Mouse (Mus musculus): ENCODE measurements around the gene Trim66. TPM values are rescaled to one million over a fixed set of nuclear protein-coding genes. Genes with fewer than 3 reads are reported as not detected.

The Trim66 gene
- polyA plus RNA-seq, 1 experiment from 2014 or later = 0.43 TPM

GRCm38 (mm10) chr7:109527536-109527935 lies 19.6 kb upstream of the Trim66 start:
- Histone ChIP-seq H3K9ac (replicated peaks; ENCODE audit: low read length) (no peak overlapping the region), H3K4me3 (ENCODE audit: low read depth, low read length) (no peak overlapping the region), H3K4me1 (ENCODE audit: control insufficient read depth, insufficient read depth, low read length) (no peaks in the 10 kb centered on the region), H3K36me3 (replicated peaks; ENCODE audit: control insufficient read depth, insufficient read depth, low read depth, low read length) (peaks cover 4% of the 10 kb centered on the region), H3K27me3 (ENCODE audit: control insufficient read depth, insufficient read depth, low read length) (no peaks in the 10 kb centered on the region), H3K4me2 (ENCODE audit: low read depth, low read length) (no peak overlapping the region), H3K9me3 (replicated peaks; ENCODE audit: control insufficient read depth, low read length) (no peaks in the 10 kb centered on the region), H3K27ac (replicated peaks; ENCODE audit: low read depth, low read length) (no peak overlapping the region)
- ATAC-seq (replicated peaks; ENCODE audit: insufficient number of reproducible peaks, low FRiP score, low TSS enrichment, low read depth) = no peak
- WGBS = 76% methylated on average over 3 of the region's 3 CpGs
- DNase-seq (ENCODE audit: low spot score) = no peak

- ATAC-seq (replicated peaks; ENCODE audit: insufficient number of reproducible peaks, low FRiP score, low TSS enrichment, low read depth) (no peak), DNase-seq (ENCODE audit: low spot score) (no peak)
- no peaks in the 10 kb centered on the region; the same call in 1 of the 2 replicates for H3K4me1 ChIP-seq (ENCODE audit: control insufficient read depth, insufficient read depth, low read length)
- H3K9me3 ChIP-seq (replicated peaks; ENCODE audit: control insufficient read depth, low read length) = no peaks in the 10 kb centered on the region
- 82% methylated on average over 16 of the region's 16 CpGs for WGBS
- no peak overlapping the region for H3K4me3 ChIP-seq (ENCODE audit: low read depth, low read length)
- H3K9ac ChIP-seq (replicated peaks; ENCODE audit: low read length) = no peak overlapping the region
- H3K36me3 ChIP-seq (replicated peaks; ENCODE audit: control insufficient read depth, insufficient read depth, low read depth, low read length) = peaks cover 8% of the 10 kb centered on the region
- H3K4me2 ChIP-seq (ENCODE audit: low read depth, low read length) = no peak overlapping the region
- H3K27ac ChIP-seq (replicated peaks; ENCODE audit: low read depth, low read length) = no peak overlapping the region
- H3K27me3 ChIP-seq (ENCODE audit: control insufficient read depth, insufficient read depth, low read length) = no peaks in the 10 kb centered on the region
These were observed 18.1 kb upstream of the Trim66 start for GRCm38 (mm10) chr7:109525740-109526663.

GRCm38 (mm10) chr7:109524763-109525162 lies 16.8 kb upstream of the Trim66 start:
- ATAC-seq (replicated peaks; ENCODE audit: insufficient number of reproducible peaks, low FRiP score, low TSS enrichment, low read depth) (no peak), DNase-seq (ENCODE audit: low spot score) (no peak)
- Histone ChIP-seq H3K36me3 (replicated peaks; ENCODE audit: control insufficient read depth, insufficient read depth, low read depth, low read length) (peaks cover 8% of the 10 kb centered on the region), H3K27me3 (ENCODE audit: control insufficient read depth, insufficient read depth, low read length) (no peaks in the 10 kb centered on the region), H3K4me3 (ENCODE audit: low read depth, low read length) (no peak overlapping the region), H3K9ac (replicated peaks; ENCODE audit: low read length) (no peak overlapping the region), H3K27ac (replicated peaks; ENCODE audit: low read depth, low read length) (no peak overlapping the region), H3K4me2 (ENCODE audit: low read depth, low read length) (no peak overlapping the region), H3K4me1 (ENCODE audit: control insufficient read depth, insufficient read depth, low read length) (no peaks in the 10 kb centered on the region; the same call in 1 of the 2 replicates), H3K9me3 (replicated peaks; ENCODE audit: control insufficient read depth, low read length) (no peaks in the 10 kb centered on the region)
- WGBS = 79% methylated on average over 3 of the region's 3 CpGs

- Histone ChIP-seq H3K27ac (replicated peaks; ENCODE audit: low read depth, low read length) (no peak overlapping the region), H3K9ac (replicated peaks; ENCODE audit: low read length) (no peak overlapping the region), H3K4me2 (ENCODE audit: low read depth, low read length) (no peak overlapping the region), H3K9me3 (replicated peaks; ENCODE audit: control insufficient read depth, low read length) (no peaks in the 10 kb centered on the region), H3K36me3 (replicated peaks; ENCODE audit: control insufficient read depth, insufficient read depth, low read depth, low read length) (peaks cover 8% of the 10 kb centered on the region), H3K27me3 (ENCODE audit: control insufficient read depth, insufficient read depth, low read length) (no peaks in the 10 kb centered on the region), H3K4me3 (ENCODE audit: low read depth, low read length) (no peak overlapping the region), H3K4me1 (ENCODE audit: control insufficient read depth, insufficient read depth, low read length) (no peaks in the 10 kb centered on the region; the same call in 1 of the 2 replicates)
- ATAC-seq (replicated peaks; ENCODE audit: insufficient number of reproducible peaks, low FRiP score, low TSS enrichment, low read depth) (no peak), DNase-seq (ENCODE audit: low spot score) (no peak)
These were observed 16.5 kb upstream of the Trim66 start for GRCm38 (mm10) chr7:109524442-109524744.

GRCm38 (mm10) chr7:109523741-109524441 lies 16.0 kb upstream of the Trim66 start:
- Histone ChIP-seq H3K27ac (replicated peaks; ENCODE audit: low read depth, low read length) (no peak overlapping the region), H3K36me3 (replicated peaks; ENCODE audit: control insufficient read depth, insufficient read depth, low read depth, low read length) (peaks cover 8% of the 10 kb centered on the region)
- DNase-seq (ENCODE audit: low spot score) = no peak

GRCm38 (mm10) chr7:109523304-109523703 lies 15.4 kb upstream of the Trim66 start:
- peaks cover 8% of the 10 kb centered on the region for H3K36me3 ChIP-seq (replicated peaks; ENCODE audit: control insufficient read depth, insufficient read depth, low read depth, low read length)
- H3K4me2 ChIP-seq (ENCODE audit: low read depth, low read length) = no peak overlapping the region
- no peaks in the 10 kb centered on the region for H3K27me3 ChIP-seq (ENCODE audit: control insufficient read depth, insufficient read depth, low read length)
- H3K9ac ChIP-seq (replicated peaks; ENCODE audit: low read length) = no peak overlapping the region
- no peak overlapping the region for H3K4me3 ChIP-seq (ENCODE audit: low read depth, low read length)
- no peak overlapping the region for H3K27ac ChIP-seq (replicated peaks; ENCODE audit: low read depth, low read length)
- H3K4me1 ChIP-seq (ENCODE audit: control insufficient read depth, insufficient read depth, low read length) = no peaks in the 10 kb centered on the region; the same call in 1 of the 2 replicates
- WGBS = 63% methylated on average over 2 of the region's 2 CpGs
- DNase-seq (ENCODE audit: low spot score) = no peak
- no peaks in the 10 kb centered on the region for H3K9me3 ChIP-seq (replicated peaks; ENCODE audit: control insufficient read depth, low read length)
- ATAC-seq (replicated peaks; ENCODE audit: insufficient number of reproducible peaks, low FRiP score, low TSS enrichment, low read depth) = no peak

More at GRCm38 (mm10) chr7:109523741-109524441, 16.0 kb upstream of the Trim66 start:
- Histone ChIP-seq H3K27me3 (ENCODE audit: control insufficient read depth, insufficient read depth, low read length) (no peaks in the 10 kb centered on the region), H3K4me3 (ENCODE audit: low read depth, low read length) (no peak overlapping the region), H3K9ac (replicated peaks; ENCODE audit: low read length) (no peak overlapping the region), H3K9me3 (replicated peaks; ENCODE audit: control insufficient read depth, low read length) (no peaks in the 10 kb centered on the region), H3K4me2 (ENCODE audit: low read depth, low read length) (no peak overlapping the region), H3K4me1 (ENCODE audit: control insufficient read depth, insufficient read depth, low read length) (no peaks in the 10 kb centered on the region; the same call in 1 of the 2 replicates)
- ATAC-seq (replicated peaks; ENCODE audit: insufficient number of reproducible peaks, low FRiP score, low TSS enrichment, low read depth) = no peak
- 52% methylated on average over 6 of the region's 6 CpGs for WGBS

- no peak overlapping the region for H3K4me2 ChIP-seq (ENCODE audit: low read depth, low read length)
- no peak overlapping the region for H3K9ac ChIP-seq (replicated peaks; ENCODE audit: low read length)
- no peaks in the 10 kb centered on the region for H3K27me3 ChIP-seq (ENCODE audit: control insufficient read depth, insufficient read depth, low read length)
- H3K27ac ChIP-seq (replicated peaks; ENCODE audit: low read depth, low read length) = no peak overlapping the region
- H3K4me1 ChIP-seq (ENCODE audit: control insufficient read depth, insufficient read depth, low read length) = no peaks in the 10 kb centered on the region; the same call in 1 of the 2 replicates
- WGBS = 75% methylated on average over 5 of the region's 5 CpGs
- no peaks in the 10 kb centered on the region for H3K9me3 ChIP-seq (replicated peaks; ENCODE audit: control insufficient read depth, low read length)
- H3K36me3 ChIP-seq (replicated peaks; ENCODE audit: control insufficient read depth, insufficient read depth, low read depth, low read length) = peaks cover 8% of the 10 kb centered on the region
- H3K4me3 ChIP-seq (ENCODE audit: low read depth, low read length) = no peak overlapping the region
- ATAC-seq (replicated peaks; ENCODE audit: insufficient number of reproducible peaks, low FRiP score, low TSS enrichment, low read depth) (no peak), DNase-seq (ENCODE audit: low spot score) (no peak)
These were observed 14.2 kb upstream of the Trim66 start for GRCm38 (mm10) chr7:109522084-109522483.

GRCm38 (mm10) chr7:109519936-109520335 lies 12.0 kb upstream of the Trim66 start:
- Histone ChIP-seq H3K27ac (replicated peaks; ENCODE audit: low read depth, low read length) (no peak overlapping the region; the same call in 1 of the 2 replicates), H3K36me3 (replicated peaks; ENCODE audit: control insufficient read depth, insufficient read depth, low read depth, low read length) (peaks cover 8% of the 10 kb centered on the region), H3K4me3 (ENCODE audit: low read depth, low read length) (peak overlapping the region; percentile 91), H3K4me1 (ENCODE audit: control insufficient read depth, insufficient read depth, low read length) (no peaks in the 10 kb centered on the region; the same call in 1 of the 2 replicates), H3K4me2 (ENCODE audit: low read depth, low read length) (peak overlapping the region; percentile 70), H3K9me3 (replicated peaks; ENCODE audit: control insufficient read depth, low read length) (no peaks in the 10 kb centered on the region), H3K27me3 (ENCODE audit: control insufficient read depth, insufficient read depth, low read length) (no peaks in the 10 kb centered on the region), H3K9ac (replicated peaks; ENCODE audit: low read length) (peak overlapping the region; percentile 96)
- no peak for ATAC-seq (replicated peaks; ENCODE audit: insufficient number of reproducible peaks, low FRiP score, low TSS enrichment, low read depth)
- 4% methylated on average over 10 of the region's 10 CpGs for WGBS
- no peak for DNase-seq (ENCODE audit: low spot score)
